Mouse (Mus musculus) spleen, adult 18-20 months (tissue): ENCODE data around the gene Mipol1.

ENCODE experiments used
- DNase-seq, 2 experiments: peaks; one replicate each; pipeline ENCODE4 v3.0.0; 2022; ENCODE audit warnings: mixed read lengths in 2 of 2

Mipol1 gene

DNA sequence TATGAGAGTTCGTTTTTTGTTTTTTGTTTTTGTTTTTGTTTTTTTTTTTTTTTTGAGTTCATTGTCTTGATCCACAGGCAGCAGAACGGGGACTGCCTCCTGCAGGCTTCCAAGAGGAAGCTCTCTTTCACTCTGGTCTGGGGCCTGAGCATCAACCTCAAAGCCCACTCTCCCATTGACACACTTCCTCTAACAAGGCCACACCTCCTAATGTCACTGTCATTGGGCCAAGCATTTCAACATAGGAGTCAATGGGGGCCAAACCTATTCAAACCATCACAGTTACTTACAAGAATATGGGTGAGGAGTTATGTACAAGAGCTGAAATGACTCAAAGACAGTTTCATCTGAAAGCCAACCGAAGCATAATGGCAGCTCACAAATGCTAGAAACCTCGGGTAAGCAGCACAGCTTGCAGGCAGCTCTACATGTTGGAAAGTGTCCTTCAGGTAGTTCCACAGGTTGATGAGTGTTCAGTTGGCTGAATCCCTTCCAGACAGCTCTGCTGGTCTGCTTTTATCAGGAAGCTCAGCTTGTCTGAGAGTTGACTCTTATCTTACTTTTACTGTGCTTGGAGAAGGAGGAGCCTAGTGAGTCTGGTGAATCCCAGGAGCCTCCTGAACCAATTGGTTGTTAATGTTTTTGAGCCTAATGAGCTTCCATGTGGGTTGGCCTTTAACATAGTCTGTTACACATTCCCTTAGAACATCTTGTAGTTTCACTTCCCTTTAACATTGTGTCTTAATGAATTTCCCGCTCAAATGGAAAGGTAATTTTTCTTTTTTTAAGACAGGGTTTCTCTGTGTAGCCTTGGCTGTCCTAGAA lies 13.7 kb downstream of the Mipol1 start:
- DNase-seq: no peak

DNA sequence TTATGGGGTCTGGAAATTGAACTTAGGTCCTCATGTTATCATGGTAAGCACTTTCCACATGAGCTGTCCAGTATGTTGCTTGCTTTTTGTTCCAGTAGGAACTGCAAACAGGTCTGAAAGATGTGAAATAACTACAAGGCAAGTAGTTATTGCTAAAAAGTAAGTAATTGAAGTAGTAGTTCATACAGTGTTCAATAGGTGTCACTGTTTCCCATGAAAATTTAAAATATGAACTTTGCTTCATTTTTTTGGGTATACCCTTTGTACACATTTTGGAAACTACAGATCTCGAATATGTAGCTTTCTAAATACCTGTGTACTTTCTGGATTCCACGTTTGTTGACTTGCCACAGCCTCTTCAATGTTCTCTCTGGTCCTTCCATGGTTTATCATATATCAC lies 28.3 kb downstream of the Mipol1 start:
- no peak for DNase-seq

DNA sequence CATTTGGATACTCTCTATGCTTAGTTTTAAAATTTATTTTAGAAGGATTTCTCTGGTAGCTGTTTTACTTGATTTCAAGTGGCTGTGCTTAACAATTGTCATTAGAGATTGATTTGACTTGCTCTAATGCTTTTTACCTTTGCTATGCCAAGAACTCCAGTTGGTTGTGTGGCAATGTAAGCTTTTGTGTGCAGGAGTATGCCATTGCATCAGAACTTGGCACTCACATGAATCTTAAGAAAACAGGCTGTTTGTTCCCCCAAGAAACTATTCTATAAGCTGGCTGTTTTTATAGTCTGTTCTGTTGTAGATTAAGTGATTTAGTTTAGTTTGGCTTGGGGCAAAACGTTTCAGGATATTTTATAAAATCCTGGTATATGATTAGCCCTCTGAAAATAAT lies 45.2 kb downstream of the Mipol1 start:
- DNase-seq: no peak

GRCm38 (mm10) chr12:57281155-57282114 lies 51.2 kb downstream of the Mipol1 start:
- DNase-seq: no peak

DNA sequence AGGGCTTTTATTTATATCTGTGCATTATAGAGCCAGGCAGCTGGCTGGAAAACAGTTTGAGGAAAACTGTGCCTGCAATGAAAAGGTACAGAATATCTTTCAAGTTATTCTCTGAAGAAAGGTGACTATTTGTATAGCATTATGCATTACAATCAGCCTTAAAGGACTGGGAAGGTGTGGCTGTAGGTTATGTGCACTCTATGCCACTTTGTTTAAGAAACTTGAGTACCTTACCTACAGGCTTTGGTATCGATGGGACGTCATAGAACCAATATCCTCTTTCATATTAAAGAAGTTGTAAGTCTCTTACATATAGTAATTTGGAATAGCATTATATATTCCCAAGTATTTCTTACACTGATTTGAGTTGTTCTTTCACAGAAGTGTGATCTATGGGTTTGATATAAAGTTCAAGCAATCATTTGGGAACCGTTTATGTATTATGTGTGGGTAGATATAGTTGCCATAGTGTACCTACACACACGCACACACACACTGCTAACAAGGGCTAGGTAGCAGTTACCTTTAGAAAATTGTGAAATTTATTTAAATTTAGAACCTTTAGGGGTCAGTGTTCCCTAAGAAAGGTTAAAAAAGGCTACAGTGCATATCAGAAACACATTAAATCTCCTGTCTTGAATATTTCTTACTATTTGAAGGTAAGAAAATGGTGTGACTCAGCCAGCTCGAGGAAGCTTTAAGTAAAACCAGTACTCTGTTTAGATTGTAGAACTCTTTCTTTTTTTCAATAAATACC lies 55.3 kb downstream of the Mipol1 start:
- DNase-seq: no peak

GRCm38 (mm10) chr12:57307337-57307736 lies 77.1 kb downstream of the Mipol1 start:
- DNase-seq: no peak

- no peak for DNase-seq
Measured at GRCm38 (mm10) chr12:57307748-57308147, 77.5 kb downstream of the Mipol1 start.

GRCm38 (mm10) chr12:57339053-57339452 lies 108.8 kb downstream of the Mipol1 start:
- no peak for DNase-seq

DNA sequence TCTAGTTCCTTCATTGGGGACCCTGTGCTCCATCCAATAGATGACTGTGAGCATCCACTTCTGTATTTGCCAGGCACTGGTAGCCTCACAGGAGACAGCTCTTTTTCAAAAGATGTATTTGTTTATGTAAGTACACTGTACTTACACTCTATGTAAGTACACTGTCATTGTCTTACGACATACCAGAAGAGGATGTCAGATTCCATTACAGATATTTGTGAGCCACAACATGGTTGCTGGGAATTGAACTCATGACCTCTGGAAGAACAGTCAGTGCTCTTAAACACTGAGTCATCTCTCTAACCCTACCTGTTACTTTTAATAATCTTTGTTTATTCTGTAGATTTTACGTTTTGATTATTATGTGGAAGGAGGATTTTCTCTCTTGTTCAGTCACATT lies 109.9 kb downstream of the Mipol1 start:
- DNase-seq: no peak

DNA sequence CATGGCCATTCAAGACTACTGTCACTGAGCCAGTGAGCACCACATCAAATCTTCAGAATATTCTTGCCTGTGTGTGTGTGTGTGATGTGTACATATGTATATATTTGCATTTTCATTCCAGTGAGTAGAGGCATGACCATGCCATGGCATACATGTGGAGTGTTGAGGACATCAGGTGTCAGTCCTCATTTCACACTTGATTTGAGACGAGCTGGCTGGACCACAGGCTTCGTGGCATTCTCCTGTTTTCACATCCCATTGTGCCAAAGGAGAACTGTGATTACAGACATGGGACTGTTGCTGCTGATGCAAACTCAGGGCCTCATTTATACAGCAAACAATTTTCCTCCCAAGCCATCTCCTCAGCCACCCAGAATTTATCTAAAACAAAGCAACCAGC lies 132.5 kb downstream of the Mipol1 start:
- no peak for DNase-seq

DNA sequence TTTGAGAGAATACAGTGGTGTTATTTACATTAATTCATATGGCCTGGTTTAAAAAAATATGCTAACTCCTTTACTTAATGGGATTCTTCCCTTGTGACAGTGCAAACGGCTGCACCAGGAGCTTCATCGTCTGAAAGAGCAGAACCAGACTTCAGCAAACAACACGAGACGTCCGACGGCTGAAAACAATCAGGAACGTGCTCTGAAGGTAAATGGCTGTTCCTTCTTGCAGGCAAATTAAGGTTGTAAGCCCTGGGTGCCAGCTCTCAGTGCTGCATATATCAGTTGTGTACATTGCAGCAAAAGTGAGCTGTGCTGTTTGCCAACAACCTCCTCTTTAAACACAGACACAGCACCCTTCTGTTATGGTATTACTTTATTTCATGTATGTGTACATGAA lies 133.8 kb downstream of the Mipol1 start:
- no peak for DNase-seq

GRCm38 (mm10) chr12:57371790-57372547 lies 141.7 kb downstream of the Mipol1 start:
- DNase-seq: no peak

DNA sequence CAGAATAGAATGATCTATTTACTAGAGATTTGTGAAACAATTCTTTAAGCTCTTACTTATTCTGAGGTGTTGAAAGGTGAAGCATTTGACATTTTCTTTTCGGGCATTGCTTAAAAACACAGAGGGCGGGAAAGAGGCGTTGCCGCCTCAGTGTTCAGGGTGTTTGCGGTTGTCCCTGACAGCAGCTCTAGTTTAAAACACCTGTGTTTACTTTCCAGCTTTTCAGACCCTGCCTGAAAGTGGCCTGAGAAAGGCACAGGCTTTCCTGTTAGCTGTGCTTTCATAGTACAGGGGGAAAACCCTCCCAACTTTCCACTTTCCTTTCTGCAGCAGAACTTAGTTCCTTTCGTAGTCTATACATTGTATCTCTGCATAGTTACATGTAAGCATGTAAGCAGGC lies 152.6 kb downstream of the Mipol1 start:
- no peak for DNase-seq

DNA sequence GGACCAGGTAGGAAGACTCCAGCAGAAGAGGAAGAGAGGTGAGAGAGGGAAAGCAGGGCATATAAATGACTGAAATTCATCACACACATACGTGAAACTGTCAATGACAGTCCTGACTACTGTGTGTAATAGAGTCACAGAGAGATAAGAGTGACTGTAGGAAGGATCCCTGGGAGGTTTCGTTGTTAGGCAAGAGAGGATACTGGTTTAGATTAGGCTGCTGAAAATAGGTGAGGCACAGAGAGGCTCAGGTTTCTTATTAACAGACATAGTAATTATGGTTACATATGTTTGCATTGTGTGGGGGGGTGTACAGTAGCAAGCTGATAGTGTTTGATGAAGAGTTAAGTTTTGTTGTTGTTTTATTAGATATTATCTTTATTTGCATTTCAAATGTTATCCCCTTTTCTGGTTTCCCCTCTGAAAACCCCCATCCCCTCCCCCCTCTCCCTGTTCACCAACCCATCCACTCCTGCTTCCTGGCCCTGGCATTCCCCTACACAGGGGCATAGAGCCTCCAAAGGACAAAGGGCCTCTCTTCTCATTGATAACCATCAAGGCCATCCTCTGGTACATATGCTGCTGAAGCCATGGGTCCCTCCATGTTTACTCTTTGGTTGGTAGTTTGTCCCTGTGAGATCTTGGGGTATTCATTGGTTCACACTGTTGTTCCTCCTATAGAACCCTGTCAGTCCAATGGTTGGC lies 157.5 kb downstream of the Mipol1 start:
- DNase-seq: no peak

- DNase-seq: no peak
Measured at GRCm38 (mm10) chr12:57399547-57399946, 169.3 kb downstream of the Mipol1 start.

- no peak for DNase-seq
Measured at GRCm38 (mm10) chr12:57400186-57400585, 170.0 kb downstream of the Mipol1 start.

DNA sequence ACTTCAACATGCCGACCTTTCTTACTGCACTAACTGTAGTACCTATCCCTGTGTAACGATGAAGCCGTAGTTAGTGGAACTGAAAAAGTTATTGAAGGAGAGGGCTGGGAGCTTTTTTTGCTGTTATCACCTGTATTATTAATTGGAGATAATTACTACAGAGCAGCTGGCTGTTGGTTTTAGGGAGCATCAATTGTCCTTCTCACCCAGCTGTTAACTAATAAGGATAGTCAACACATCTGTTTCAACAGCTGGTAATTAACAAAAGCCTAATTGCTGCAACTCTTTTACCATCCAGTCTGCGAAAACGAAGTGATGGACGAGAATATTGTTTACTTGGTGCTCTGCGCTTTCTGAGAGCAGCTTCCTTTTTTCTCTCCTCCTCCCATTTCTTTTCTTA lies 170.9 kb downstream of the Mipol1 start:
- DNase-seq: no peak

- no peak for DNase-seq
Measured at GRCm38 (mm10) chr12:57402360-57402759, 172.1 kb downstream of the Mipol1 start.

GRCm38 (mm10) chr12:57409976-57410375 lies 179.7 kb downstream of the Mipol1 start:
- no peak for DNase-seq

GRCm38 (mm10) chr12:57413833-57414232 lies 183.6 kb downstream of the Mipol1 start:
- DNase-seq: no peak

DNA sequence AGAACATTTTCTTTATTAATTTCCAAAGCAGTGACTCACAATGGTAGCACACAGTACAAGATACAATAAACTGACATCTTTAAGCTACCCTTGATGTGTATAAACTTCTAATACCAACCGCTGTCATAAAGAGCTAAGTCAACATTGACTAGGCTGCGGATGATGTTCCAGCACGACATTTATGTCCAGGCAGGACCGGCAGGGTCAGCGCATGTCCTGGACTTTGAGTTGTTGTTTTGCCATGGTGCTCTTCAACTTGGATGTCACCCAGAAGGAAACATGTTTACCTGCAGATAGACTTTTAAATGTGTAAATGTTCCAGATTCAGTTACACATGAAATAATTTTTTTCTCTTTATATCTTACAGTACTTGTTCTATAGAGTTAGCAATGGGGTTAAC lies 194.7 kb downstream of the Mipol1 start:
- DNase-seq: no peak

GRCm38 (mm10) chr12:57428243-57428642 lies 198.0 kb downstream of the Mipol1 start:
- DNase-seq: no peak
